Mouse (Mus musculus) brain, embryonic 14.5 days (tissue): Measurements from ENCODE around the gene Hdlbp. TPM values are rescaled to one million over a fixed set of nuclear protein-coding genes. Genes with fewer than 3 reads are reported as not detected.

Experiments used
- DNase-seq: peaks from one replicate; pipeline ENCODE4 v3.0.0-alpha.2; 2011; ENCODE audit warnings: low read depth
- CTCF ChIP-seq: fragments of 200-500 bp; IDR thresholded peaks from 2 replicates; pipeline ENCODE4 v1.5.1; 2012; ENCODE audit warnings: inconsistent platforms, mild to moderate bottlenecking, moderate library complexity, borderline replicate concordance; ENCODE audit not compliant: insufficient read depth, insufficient read length; ENCODE audit errors: extremely low read depth
- POLR2A ChIP-seq: fragments of 200-500 bp; IDR thresholded peaks from 2 replicates; pipeline ENCODE4 v1.6.1; 2012; ENCODE audit warnings: mild to moderate bottlenecking, inconsistent platforms, borderline replicate concordance; ENCODE audit not compliant: poor library complexity, insufficient read depth, insufficient read length, severe bottlenecking; ENCODE audit errors: extremely low read depth
- polyA plus RNA-seq: library from polyadenylated mRNA; depleted of rRNA; stranded (reverse); fragments of >200 nt; gene quantifications from 2 replicates; pipeline ENCODE4 v1.2.3, GENCODE M21; 2012; rRNA removed

Gene Hdlbp
- polyA plus RNA-seq, 1 experiment = 90.6 TPM

GRCm38 (mm10) chr1:93439321-93439720 lies 39.3 kb downstream of the Hdlbp start:
- DNase-seq = no peak
- TF ChIP-seq CTCF (no peak), POLR2A (no peak)

DNA sequence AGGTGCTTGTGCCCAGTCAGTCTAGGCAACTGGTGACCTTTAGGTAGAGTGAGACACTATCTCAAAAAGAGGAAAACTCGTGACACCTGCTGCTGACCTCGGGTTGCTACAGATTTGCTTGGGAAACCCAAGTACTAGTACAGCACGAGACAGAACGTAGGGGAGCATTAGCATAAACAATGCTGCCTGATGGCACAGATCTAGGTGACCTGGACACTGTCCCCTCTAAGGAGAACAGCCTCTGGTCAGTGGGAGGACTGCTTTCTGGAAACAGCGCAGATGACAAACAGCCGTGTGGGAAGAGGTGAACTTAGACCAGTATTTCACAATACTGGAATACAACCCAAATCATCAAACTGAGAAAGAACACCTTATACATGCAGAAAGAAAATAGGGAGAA lies 46.5 kb downstream of the Hdlbp start:
- no peak for TF ChIP-seq CTCF
- no peak for TF ChIP-seq POLR2A
- DNase-seq = no peak

- DNase-seq = no peak
- no peak for TF ChIP-seq CTCF
- no peak for TF ChIP-seq POLR2A
Measured at GRCm38 (mm10) chr1:93403403-93403802, 75.2 kb downstream of the Hdlbp start.

DNA sequence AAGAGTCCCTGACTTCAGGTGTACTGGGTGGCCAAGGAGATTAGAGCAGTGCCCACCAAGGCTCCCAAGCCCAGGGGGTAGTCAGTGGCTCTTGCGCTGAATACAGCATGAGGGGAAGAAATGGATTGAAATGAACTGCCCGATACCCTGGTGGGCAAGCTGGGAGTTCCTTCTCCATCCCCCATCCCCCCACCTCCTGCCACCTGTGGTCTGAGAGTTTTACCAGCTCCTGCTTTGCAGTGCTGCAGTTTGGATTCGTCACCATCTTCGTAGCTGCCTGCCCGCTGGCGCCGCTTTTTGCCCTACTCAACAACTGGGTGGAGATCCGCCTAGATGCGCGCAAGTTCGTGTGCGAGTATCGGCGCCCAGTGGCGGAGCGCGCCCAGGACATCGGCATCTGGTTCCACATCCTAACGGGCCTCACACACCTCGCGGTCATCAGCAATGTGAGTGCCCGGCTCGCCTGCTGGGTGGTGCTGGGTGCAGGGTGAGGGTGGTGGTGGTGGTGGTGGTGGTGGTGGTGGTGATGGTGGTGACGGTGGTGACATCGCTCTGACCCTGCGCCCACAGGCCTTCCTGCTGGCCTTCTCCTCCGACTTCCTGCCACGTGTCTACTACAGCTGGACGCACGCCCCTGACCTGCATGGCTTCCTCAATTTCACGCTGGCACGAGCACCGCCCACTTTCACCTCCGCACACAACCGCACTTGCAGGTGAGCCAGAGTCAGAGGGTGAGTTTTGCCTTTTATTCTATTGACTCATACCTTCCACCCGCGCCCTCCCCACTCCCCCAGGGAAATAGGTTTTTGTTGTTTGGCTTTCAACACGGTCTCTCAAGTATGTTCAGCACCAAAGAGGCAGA lies 77.2 kb downstream of the Hdlbp start:
- DNase-seq = peak; percentile 1
- TF ChIP-seq CTCF = no peak
- no peak for TF ChIP-seq POLR2A

DNA sequence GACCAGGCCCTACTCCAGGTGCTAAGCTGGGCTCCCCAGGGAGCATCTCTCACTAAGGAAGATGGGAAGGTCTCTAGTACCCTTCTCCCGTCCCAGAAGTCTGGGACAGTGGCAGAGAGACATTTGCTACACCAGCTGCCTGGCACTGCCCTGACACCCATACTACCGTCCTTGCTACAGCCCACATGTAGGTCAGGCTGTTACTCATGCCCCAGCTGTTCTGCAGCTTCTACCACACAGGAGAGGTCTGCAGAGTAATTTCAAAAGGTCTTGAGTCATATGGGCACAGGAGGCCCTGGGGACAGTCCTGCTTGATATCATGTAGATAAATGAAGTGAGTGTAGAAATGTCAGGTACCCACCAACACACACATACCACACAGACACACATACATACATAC lies 89.7 kb downstream of the Hdlbp start:
- no peak for TF ChIP-seq POLR2A
- no peak for TF ChIP-seq CTCF
- DNase-seq = no peak

DNA sequence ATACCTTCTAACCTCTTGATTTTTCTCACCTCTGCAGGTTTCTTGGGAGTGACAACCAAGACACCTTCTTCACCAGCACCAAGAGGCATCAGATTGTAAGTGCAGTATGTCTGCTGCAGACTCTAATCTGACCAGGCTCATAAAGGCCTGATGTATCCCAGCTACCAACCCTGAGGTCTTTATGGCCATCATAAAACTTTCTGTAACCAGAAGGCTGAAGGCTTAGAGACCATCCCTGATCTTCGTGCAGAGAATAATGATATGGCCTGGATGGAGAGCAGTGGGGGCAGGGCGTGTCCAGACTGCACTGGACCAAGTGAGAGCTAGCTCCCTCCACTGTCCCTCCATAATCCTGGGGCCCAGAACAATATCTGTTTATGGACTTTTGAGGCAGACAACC lies 91.4 kb downstream of the Hdlbp start:
- DNase-seq = no peak
- TF ChIP-seq CTCF (no peak), POLR2A (no peak)

GRCm38 (mm10) chr1:93379117-93379516 lies 99.5 kb downstream of the Hdlbp start:
- DNase-seq = no peak
- TF ChIP-seq POLR2A (no peak), CTCF (no peak)

GRCm38 (mm10) chr1:93377307-93377706 lies 101.3 kb downstream of the Hdlbp start:
- no peak for DNase-seq
- TF ChIP-seq POLR2A = no peak
- no peak for TF ChIP-seq CTCF

DNA sequence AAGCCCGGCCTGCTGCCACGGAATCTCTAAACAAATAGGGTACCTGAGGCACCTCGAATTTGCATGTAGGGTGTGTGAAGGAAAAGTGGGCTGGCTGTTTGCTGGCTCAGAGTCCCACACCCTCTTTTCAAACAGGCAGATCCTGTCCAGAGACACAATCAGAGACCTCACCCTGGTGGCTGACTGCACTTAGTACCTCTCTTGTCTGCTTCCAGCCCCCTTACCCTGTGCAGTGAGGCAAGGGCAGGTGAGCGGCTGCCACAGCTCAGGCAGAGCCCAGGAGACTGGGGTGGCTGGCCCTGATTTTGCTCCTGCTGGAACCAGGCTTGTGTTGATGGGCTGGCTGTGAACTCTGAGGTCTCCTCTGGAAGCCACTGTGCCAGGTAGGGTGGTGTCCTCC lies 105.0 kb downstream of the Hdlbp start, which contains the start of gene Ano7:
Gene Ano7 (plus strand): TSS at position 266 of the 400 bp plus-strand sequence.
- no peak for TF ChIP-seq CTCF
- TF ChIP-seq POLR2A = no peak
- DNase-seq = no peak

DNA sequence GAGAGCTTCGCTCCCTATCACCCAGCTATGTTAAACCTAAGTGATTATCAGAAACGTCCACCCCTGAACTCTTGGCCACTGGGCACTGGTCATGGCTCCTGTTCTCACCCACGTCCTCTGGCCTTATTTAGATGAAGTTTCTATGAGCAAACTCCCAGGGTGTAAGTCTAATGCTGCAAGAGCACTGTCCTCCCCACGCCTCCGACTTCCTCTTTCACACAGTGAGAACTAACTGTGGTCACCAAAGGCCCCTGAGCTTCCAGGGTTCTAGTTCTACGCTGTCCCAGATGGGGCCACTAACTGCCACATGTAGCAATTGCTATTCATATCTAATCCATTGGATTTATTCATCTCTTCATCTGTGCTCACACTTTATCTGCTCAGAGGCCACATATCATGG lies 113.0 kb downstream of the Hdlbp start:
- TF ChIP-seq CTCF = no peak
- no peak for TF ChIP-seq POLR2A
- no peak for DNase-seq

DNA sequence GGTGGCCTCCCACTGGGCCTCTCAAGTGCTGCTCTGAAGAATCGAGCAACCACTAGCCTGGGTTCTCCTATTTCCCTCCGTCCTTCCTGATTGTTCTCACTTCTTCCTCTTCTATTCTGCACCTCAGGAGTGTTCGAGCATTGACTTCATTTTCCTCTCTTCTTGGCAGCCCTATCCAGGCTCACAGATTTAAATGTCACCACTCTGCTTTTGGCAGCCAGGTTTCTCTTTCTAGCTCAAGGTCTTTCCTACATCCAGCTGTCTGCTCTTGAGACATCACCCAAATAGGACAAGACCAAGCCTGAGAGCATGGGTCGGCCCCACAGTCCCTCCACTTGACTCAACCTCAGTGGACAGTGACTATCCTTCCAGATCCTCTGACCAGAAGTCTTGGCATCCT lies 116.0 kb downstream of the Hdlbp start:
- TF ChIP-seq CTCF = no peak
- DNase-seq = no peak

Other genes with a start within 250 kb of the Hdlbp start
- gene Sned1, start 243.0 kb downstream of the Hdlbp start, polyA plus RNA-seq = 4.9 and 12.9 TPM in 2 replicates
- gene Mterf4, start 172.9 kb downstream of the Hdlbp start, polyA plus RNA-seq = 20.2 and 20.8 TPM in 2 replicates
- gene Ppp1r7, start 136.0 kb downstream of the Hdlbp start, polyA plus RNA-seq = 11.6 and 16.2 TPM in 2 replicates
- gene Pask, start 135.3 kb downstream of the Hdlbp start, polyA plus RNA-seq = 11.9 and 15.1 TPM in 2 replicates
- gene Ano7, start 104.9 kb downstream of the Hdlbp start, polyA plus RNA-seq = 0.57 and 0.85 TPM in 2 replicates
- 4.4 and 5.6 TPM in 2 replicates for gene Farp2, start 33.3 kb upstream of the Hdlbp start, polyA plus RNA-seq
- gene Stk25, start 179.8 kb upstream of the Hdlbp start, polyA plus RNA-seq = 338 and 358 TPM in 2 replicates
- 61.5 and 80.8 TPM in 2 replicates for gene Bok, start 206.8 kb upstream of the Hdlbp start, polyA plus RNA-seq